Mouse (Mus musculus) hindbrain, postnatal 0 days (tissue): ENCODE measurements around the gene Wdr46. TPM values are rescaled to one million over a fixed set of nuclear protein-coding genes. Genes with fewer than 3 reads are reported as not detected.
"Not testable (repeated sequence)": the region's sequence is repeated elsewhere in the genome, so short reads cannot be mapped to it uniquely, and the experiment has no call there.

ENCODE experiments used
- ATAC-seq: fragments of 200-750 bp; cut with Nextera tagmentation; 2 replicates; pipeline ENCODE4 v1.8.0; 2017; ENCODE audit warnings: mild to moderate bottlenecking, moderate TSS enrichment, moderate library complexity
- DNase-seq: peaks from one replicate; pipeline ENCODE4 v3.0.0-alpha.2; 2015; ENCODE audit warnings: low spot score
- H3K27ac ChIP-seq: fragments of 300-500 bp; sonication (generic); 2 replicates; pipeline ENCODE4 v1.5.1; 2014; ENCODE audit warnings: mild to moderate bottlenecking
- H3K27me3 ChIP-seq: fragments of 300-500 bp; sonication (generic); 2 replicates; pipeline ENCODE4 v1.6.1; 2014; ENCODE audit warnings: low read length, mixed read lengths; ENCODE audit not compliant: insufficient read depth
- H3K36me3 ChIP-seq: fragments of 300-500 bp; sonication (generic); 2 replicates; pipeline ENCODE4 v1.6.1; 2014; ENCODE audit warnings: low read length, mixed read lengths; ENCODE audit not compliant: insufficient read depth
- H3K4me1 ChIP-seq: fragments of 300-500 bp; sonication (generic); 2 replicates; pipeline ENCODE4 v1.6.1; 2014; ENCODE audit warnings: antibody characterized with exemption, low read length, mixed read lengths; ENCODE audit not compliant: insufficient read depth
- H3K4me2 ChIP-seq: fragments of 300-500 bp; sonication (generic); 2 replicates; pipeline ENCODE4 v1.6.1; 2014; ENCODE audit warnings: low read depth, mild to moderate bottlenecking, low read length, moderate library complexity, mixed read lengths
- H3K4me3 ChIP-seq: fragments of 300-500 bp; sonication (generic); 2 replicates; pipeline ENCODE4 v1.5.1; 2014; ENCODE audit warnings: low read length
- H3K9ac ChIP-seq: fragments of 300-500 bp; sonication (generic); replicated peaks from 2 replicates; pipeline ENCODE4 v1.6.1; 2014; ENCODE audit warnings: mild to moderate bottlenecking, low read length, moderate library complexity, mixed read lengths
- H3K9me3 ChIP-seq: fragments of 300-500 bp; sonication (generic); 2 replicates; pipeline ENCODE4 v1.6.1; 2016; ENCODE audit warnings: low read length, mixed read lengths
- CTCF ChIP-seq: IDR thresholded peaks from 2 replicates; pipeline ENCODE4 v1.5.1; 2016; ENCODE audit warnings: antibody characterized with exemption, control low read depth, low read depth
- WGBS: fragments of 180-500 bp; shearing (Covaris S2); extraction: QIAGEN DNeasy Blood & Tissue Kit; methylation state at CpG from one replicate; pipeline ENCODE4 v1.1.7; 2014; 5-methylcytosine and 5-hydroxymethylcytosine counted together
- polyA plus RNA-seq: library from polyadenylated mRNA; unstranded; fragments of >200 nt; fragmentation: Nextera tagmentation; extraction: Ambion mirVana; gene quantifications from 2 replicates; pipeline ENCODE4 v1.2.1, GENCODE M21; 2015
- total RNA-seq: library from RNA; depleted of rRNA; stranded (reverse); fragments of >200 nt; gene quantifications from 2 replicates; pipeline ENCODE4 v1.2.3, GENCODE M21; 2014; rRNA removed

The Wdr46 gene
- total and polyA plus RNA-seq, 2 experiments from 2014 or later: 16.8 to 17.9 TPM

DNA sequence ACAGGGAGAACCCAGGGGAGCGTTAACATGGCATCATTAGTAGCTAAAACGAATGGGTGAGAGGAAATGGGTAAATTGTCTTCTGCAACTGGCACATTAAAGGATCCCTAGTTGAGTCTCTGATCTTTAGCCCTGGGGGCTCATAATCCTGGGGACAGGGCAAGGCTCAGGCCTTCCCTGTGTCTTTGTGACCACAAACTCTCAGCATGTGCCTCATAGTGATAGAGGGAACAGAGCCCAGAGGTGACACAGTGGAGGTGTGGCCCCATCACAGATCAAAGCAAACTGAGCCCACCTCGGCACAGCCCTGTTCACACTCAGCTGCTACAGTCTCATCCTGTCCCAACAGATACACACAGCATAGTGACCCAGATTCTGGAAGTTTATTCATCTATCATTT, 55.2 kb downstream of the Wdr46 start:
- DNase-seq: no peak
- H3K9ac ChIP-seq: no peak overlapping the region
- TF ChIP-seq CTCF: no peak
- ATAC-seq: no peak
- no peaks in the 10 kb centered on the region for H3K9me3 ChIP-seq
- H3K27me3 ChIP-seq: no peaks in the 10 kb centered on the region; the same call in 1 of the 2 replicates
- no peak overlapping the region for H3K27ac ChIP-seq
- no peak overlapping the region for H3K4me2 ChIP-seq
- WGBS: 64% methylated on average over 3 of the region's 3 CpGs
- no peak overlapping the region for H3K4me3 ChIP-seq
- no peaks in the 10 kb centered on the region for H3K36me3 ChIP-seq
- no peaks in the 10 kb centered on the region for H3K4me1 ChIP-seq

DNA sequence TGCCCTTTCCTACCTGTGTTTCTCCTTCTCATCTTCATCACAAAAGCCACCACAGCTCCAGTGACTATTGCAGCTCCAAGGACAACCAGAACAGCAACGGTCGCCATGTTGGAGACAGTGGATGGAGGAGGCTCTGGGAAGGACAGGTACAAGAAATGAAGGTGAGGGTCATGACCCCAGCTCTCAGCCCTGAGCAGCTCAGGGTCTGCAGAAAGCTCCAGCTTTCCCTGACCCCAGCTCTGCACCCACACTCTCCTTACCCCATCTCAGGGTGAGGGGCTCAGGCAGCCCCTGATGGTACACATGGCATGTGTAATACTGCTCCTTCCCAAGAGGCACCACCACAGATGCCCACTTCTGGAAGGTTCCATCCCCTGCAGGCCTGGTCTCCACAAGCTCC, 56.6 kb downstream of the Wdr46 start:
- 98% methylated on average over 2 of the region's 2 CpGs for WGBS

GRCm38 (mm10) chr17:33998697-33999096, 58.2 kb downstream of the Wdr46 start:
- H3K4me3 ChIP-seq, ATAC-seq: not testable (repeated sequence)

More for the DNA sequence above, 56.6 kb downstream of the Wdr46 start:
- H3K4me3 ChIP-seq, H3K27ac ChIP-seq, H3K4me2 ChIP-seq, H3K27me3 ChIP-seq, H3K9ac ChIP-seq, H3K36me3 ChIP-seq, H3K9me3 ChIP-seq, ATAC-seq, DNase-seq, H3K4me1 ChIP-seq: not testable (repeated sequence)

More at GRCm38 (mm10) chr17:33998697-33999096, 58.2 kb downstream of the Wdr46 start:
- not testable (repeated sequence) for H3K4me1 ChIP-seq, H3K27ac ChIP-seq, H3K9ac ChIP-seq, H3K27me3 ChIP-seq, H3K36me3 ChIP-seq, DNase-seq, H3K4me2 ChIP-seq, H3K9me3 ChIP-seq
- 59% methylated on average over 5 of the region's 5 CpGs for WGBS

Other genes with a start within 250 kb of the Wdr46 start
Only the 30 nearest of the 31 such genes appear.
- 118 and 137 TPM in 2 replicates for gene March2, start 222.0 kb upstream of the Wdr46 start, total RNA-seq
- 73.8 and 77.1 TPM in 2 replicates for gene March2, start 222.0 kb upstream of the Wdr46 start, polyA plus RNA-seq
- gene Rab11b, start 180.1 kb upstream of the Wdr46 start, total RNA-seq: 123 and 163 TPM in 2 replicates
- 546 and 583 TPM in 2 replicates for gene Rab11b, start 180.1 kb upstream of the Wdr46 start, polyA plus RNA-seq
- gene Angptl4, start 158.8 kb upstream of the Wdr46 start, total RNA-seq: 24.0 and 24.7 TPM in 2 replicates
- gene Angptl4, start 158.8 kb upstream of the Wdr46 start, polyA plus RNA-seq: 31.9 and 37.5 TPM in 2 replicates
- gene Kank3, start 130.1 kb upstream of the Wdr46 start, total RNA-seq: 33.5 and 57.2 TPM in 2 replicates
- 44.1 and 47.9 TPM in 2 replicates for gene Kank3, start 130.1 kb upstream of the Wdr46 start, polyA plus RNA-seq
- gene Rps28, start 116.1 kb upstream of the Wdr46 start, total RNA-seq: 117 and 293 TPM in 2 replicates
- 609 and 617 TPM in 2 replicates for gene Rps28, start 116.1 kb upstream of the Wdr46 start, polyA plus RNA-seq
- 289 and 356 TPM in 2 replicates for gene Ndufa7, start 116.1 kb upstream of the Wdr46 start, total RNA-seq
- 562 and 577 TPM in 2 replicates for gene Ndufa7, start 116.1 kb upstream of the Wdr46 start, polyA plus RNA-seq
- 25.1 and 26.0 TPM in 2 replicates for gene Cd320, start 97.6 kb upstream of the Wdr46 start, total RNA-seq
- 55.7 and 58.6 TPM in 2 replicates for gene Cd320, start 97.6 kb upstream of the Wdr46 start, polyA plus RNA-seq
- not detected in 2 replicates for gene Gm7029, start 66.8 kb upstream of the Wdr46 start, total RNA-seq
- not detected in 2 replicates for gene Gm7029, start 66.8 kb upstream of the Wdr46 start, polyA plus RNA-seq
- gene Kifc1, start 50.0 kb upstream of the Wdr46 start, total RNA-seq: 5.8 and 9.9 TPM in 2 replicates
- 2.0 and 3.2 TPM in 2 replicates for gene Kifc1, start 50.0 kb upstream of the Wdr46 start, polyA plus RNA-seq
- gene Platr17, start 35.5 kb upstream of the Wdr46 start, total RNA-seq: 1.3 TPM in 1 of 2 replicates, not detected in the other
- 0.88 and 1.2 TPM in 2 replicates for gene Platr17, start 35.5 kb upstream of the Wdr46 start, polyA plus RNA-seq
- 52.1 and 58.4 TPM in 2 replicates for gene Daxx, start 31.2 kb upstream of the Wdr46 start, total RNA-seq
- 39.0 and 41.9 TPM in 2 replicates for gene Daxx, start 31.2 kb upstream of the Wdr46 start, polyA plus RNA-seq
- gene Tapbp, start 24.8 kb upstream of the Wdr46 start, total RNA-seq: 41.5 and 61.8 TPM in 2 replicates
- gene Tapbp, start 24.8 kb upstream of the Wdr46 start, polyA plus RNA-seq: 39.1 and 40.2 TPM in 2 replicates
- gene Zbtb22, start 24.8 kb upstream of the Wdr46 start, total RNA-seq: 58.5 TPM in 2 replicates
- 20.8 and 23.0 TPM in 2 replicates for gene Zbtb22, start 24.8 kb upstream of the Wdr46 start, polyA plus RNA-seq
- gene Rgl2, start 11.1 kb upstream of the Wdr46 start, total RNA-seq: 91.4 and 116 TPM in 2 replicates
- gene Rgl2, start 11.1 kb upstream of the Wdr46 start, polyA plus RNA-seq: 36.1 and 36.8 TPM in 2 replicates
- 25.2 and 43.1 TPM in 2 replicates for gene Pfdn6, start 317 bp upstream of the Wdr46 start, total RNA-seq
- 168 and 195 TPM in 2 replicates for gene Pfdn6, start 317 bp upstream of the Wdr46 start, polyA plus RNA-seq
- 8.9 and 12.3 TPM in 2 replicates for gene B3galt4, start 10.8 kb downstream of the Wdr46 start, total RNA-seq
- gene B3galt4, start 10.8 kb downstream of the Wdr46 start, polyA plus RNA-seq: 10.7 and 11.6 TPM in 2 replicates
- gene Vps52, start 15.2 kb downstream of the Wdr46 start, total RNA-seq: 55.6 and 57.4 TPM in 2 replicates
- gene Vps52, start 15.2 kb downstream of the Wdr46 start, polyA plus RNA-seq: 62.1 and 63.2 TPM in 2 replicates
- gene Rps18, start 15.3 kb downstream of the Wdr46 start, total RNA-seq: 1,180 and 1,309 TPM in 2 replicates
- 904 and 918 TPM in 2 replicates for gene Rps18, start 15.3 kb downstream of the Wdr46 start, polyA plus RNA-seq
- 21.6 and 33.2 TPM in 2 replicates for gene H2-K1, start 59.7 kb downstream of the Wdr46 start, total RNA-seq
- gene H2-K1, start 59.7 kb downstream of the Wdr46 start, polyA plus RNA-seq: 23.9 and 26.2 TPM in 2 replicates
- gene Ring1, start 84.0 kb downstream of the Wdr46 start, total RNA-seq: 19.1 and 22.1 TPM in 2 replicates
- 19.2 and 20.0 TPM in 2 replicates for gene Ring1, start 84.0 kb downstream of the Wdr46 start, polyA plus RNA-seq
- gene H2-Ke6, start 87.4 kb downstream of the Wdr46 start, total RNA-seq: 78.3 and 87.4 TPM in 2 replicates
- 74.9 and 78.9 TPM in 2 replicates for gene H2-Ke6, start 87.4 kb downstream of the Wdr46 start, polyA plus RNA-seq
- 188 and 250 TPM in 2 replicates for gene Slc39a7, start 91.0 kb downstream of the Wdr46 start, total RNA-seq
- 148 and 150 TPM in 2 replicates for gene Slc39a7, start 91.0 kb downstream of the Wdr46 start, polyA plus RNA-seq
- 51.5 and 64.8 TPM in 2 replicates for gene Rxrb, start 91.2 kb downstream of the Wdr46 start, total RNA-seq
- 48.7 and 49.2 TPM in 2 replicates for gene Rxrb, start 91.2 kb downstream of the Wdr46 start, polyA plus RNA-seq
- 12.1 and 16.7 TPM in 2 replicates for gene Col11a2, start 98.8 kb downstream of the Wdr46 start, total RNA-seq
- gene Col11a2, start 98.8 kb downstream of the Wdr46 start, polyA plus RNA-seq: 5.4 TPM in 2 replicates
- not detected in 2 replicates for gene H2-Oa, start 151.7 kb downstream of the Wdr46 start, total RNA-seq
- gene H2-Oa, start 151.7 kb downstream of the Wdr46 start, polyA plus RNA-seq: 0.23 and 0.31 TPM in 2 replicates
- 30.9 and 31.3 TPM in 2 replicates for gene H2-DMa, start 178.9 kb downstream of the Wdr46 start, total RNA-seq
- gene H2-DMa, start 178.9 kb downstream of the Wdr46 start, polyA plus RNA-seq: 23.5 and 24.1 TPM in 2 replicates
- gene Brd2, start 182.0 kb downstream of the Wdr46 start, total RNA-seq: 180 and 195 TPM in 2 replicates
- gene Brd2, start 182.0 kb downstream of the Wdr46 start, polyA plus RNA-seq: 101 and 108 TPM in 2 replicates
- gene H2-DMb2, start 202.6 kb downstream of the Wdr46 start, total RNA-seq: 0.16 TPM in 1 of 2 replicates, not detected in the other
- 0.58 and 0.59 TPM in 2 replicates for gene H2-DMb2, start 202.6 kb downstream of the Wdr46 start, polyA plus RNA-seq
- 1.8 and 3.0 TPM in 2 replicates for gene H2-DMb1, start 212.4 kb downstream of the Wdr46 start, total RNA-seq
- gene H2-DMb1, start 212.4 kb downstream of the Wdr46 start, polyA plus RNA-seq: 1.4 and 1.8 TPM in 2 replicates
- gene Tap1, start 246.9 kb downstream of the Wdr46 start, total RNA-seq: 14.0 and 14.1 TPM in 2 replicates
- 8.0 and 8.1 TPM in 2 replicates for gene Tap1, start 246.9 kb downstream of the Wdr46 start, polyA plus RNA-seq